Mouse (Mus musculus): ENCODE measurements around the gene Pacrg. TPM values are rescaled to one million over a fixed set of nuclear protein-coding genes. Genes with fewer than 3 reads are reported as not detected.

Pacrg gene
- polyA plus RNA-seq, 1 experiment from 2014 or later: 0.57 TPM

DNA sequence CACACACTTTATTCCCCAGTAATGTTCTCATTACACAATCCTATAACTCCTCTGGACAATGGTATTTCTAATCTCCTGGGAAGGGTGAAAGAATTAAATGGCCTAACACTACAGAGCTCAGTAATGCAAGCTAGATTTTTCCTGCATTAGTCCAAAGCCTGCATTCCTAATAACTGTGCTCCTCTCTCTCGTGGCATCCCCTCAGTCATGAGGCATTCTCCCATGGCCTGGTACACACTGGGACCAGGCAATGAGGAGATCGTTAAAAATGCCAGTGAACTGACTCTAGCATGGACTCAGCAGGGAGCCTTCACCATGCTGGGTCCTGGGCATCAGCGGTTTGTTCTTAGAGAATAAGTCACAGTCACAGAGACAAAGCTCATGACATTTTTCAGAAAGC, 256.8 kb downstream of the Pacrg start:
- no peaks in the 10 kb centered on the region for H3K9me3 ChIP-seq (ENCODE audit: control insufficient read depth)
- no peak overlapping the region for H3K9ac ChIP-seq (ENCODE audit: low read depth, low read length)
- no peak for ATAC-seq
- H3K4me1 ChIP-seq (replicated peaks; ENCODE audit: control insufficient read depth, insufficient read depth, low read length): no peaks in the 10 kb centered on the region
- H3K4me2 ChIP-seq (replicated peaks; ENCODE audit: low read depth): no peak overlapping the region
- H3K27me3 ChIP-seq (replicated peaks; ENCODE audit: control insufficient read depth, insufficient read depth, low read length): no peaks in the 10 kb centered on the region
- WGBS: 73% methylated on average over 3 of the region's 3 CpGs
- no peak for TF ChIP-seq CTCF (IDR thresholded peaks at IDR 0.05; ENCODE audit: low read depth)
- no peaks in the 10 kb centered on the region for H3K36me3 ChIP-seq (ENCODE audit: control insufficient read depth, insufficient read depth)
- H3K27ac ChIP-seq (ENCODE audit: low read depth, low read length): no peak overlapping the region
- no peak overlapping the region for H3K4me3 ChIP-seq (ENCODE audit: low read depth, low read length)

DNA sequence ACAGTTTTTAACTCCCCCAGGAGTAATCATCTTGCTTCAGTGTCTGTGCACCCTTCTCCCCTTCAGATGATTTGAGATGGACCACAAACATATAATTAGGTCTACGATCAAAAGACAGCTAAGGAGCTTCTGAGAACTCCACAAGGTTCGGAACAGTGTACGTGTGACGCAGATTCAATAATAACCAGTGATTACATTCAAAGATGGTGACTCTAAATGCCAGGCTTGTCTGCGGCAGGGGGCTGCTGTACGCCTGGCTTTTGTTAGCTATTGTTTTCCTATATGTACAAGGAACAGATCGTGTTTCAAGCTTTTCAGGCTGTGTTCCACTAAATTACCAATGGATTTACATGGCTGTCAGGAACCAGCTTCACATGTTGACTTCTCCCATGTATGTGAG, 264.8 kb downstream of the Pacrg start:
- Histone ChIP-seq H3K36me3 (ENCODE audit: control insufficient read depth, insufficient read depth) (no peaks in the 10 kb centered on the region), H3K4me3 (ENCODE audit: low read depth, low read length) (no peak overlapping the region), H3K27me3 (replicated peaks; ENCODE audit: control insufficient read depth, insufficient read depth, low read length) (no peaks in the 10 kb centered on the region), H3K9ac (ENCODE audit: low read depth, low read length) (no peak overlapping the region), H3K27ac (ENCODE audit: low read depth, low read length) (no peak overlapping the region), H3K9me3 (ENCODE audit: control insufficient read depth) (no peaks in the 10 kb centered on the region), H3K4me1 (replicated peaks; ENCODE audit: control insufficient read depth, insufficient read depth, low read length) (no peaks in the 10 kb centered on the region), H3K4me2 (replicated peaks; ENCODE audit: low read depth) (no peak overlapping the region)
- 85% methylated on average over 7 of the region's 7 CpGs for WGBS
- ATAC-seq: no peak
- TF ChIP-seq CTCF (IDR thresholded peaks at IDR 0.05; ENCODE audit: low read depth): no peak

DNA sequence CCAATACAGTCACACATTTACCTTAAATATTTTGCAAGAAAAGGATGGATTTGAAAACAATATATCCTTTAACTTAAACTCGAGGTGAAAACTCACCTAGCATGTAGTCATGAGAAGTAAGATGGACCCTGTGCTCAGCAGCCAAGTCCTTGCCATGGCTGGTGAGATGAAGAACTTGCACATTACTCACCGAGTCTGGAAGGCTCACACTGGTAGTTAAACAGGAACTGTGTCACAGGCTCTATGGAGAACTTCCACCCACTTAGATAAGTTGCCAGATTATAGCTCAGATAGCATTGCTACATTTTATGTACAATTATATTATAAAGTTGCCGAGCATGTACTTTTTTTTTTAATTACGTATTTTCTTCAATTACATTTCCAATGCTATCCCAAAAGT, 267.7 kb downstream of the Pacrg start:
- Histone ChIP-seq H3K4me3 (ENCODE audit: low read depth, low read length) (no peak overlapping the region), H3K27me3 (replicated peaks; ENCODE audit: control insufficient read depth, insufficient read depth, low read length) (no peaks in the 10 kb centered on the region), H3K4me1 (replicated peaks; ENCODE audit: control insufficient read depth, insufficient read depth, low read length) (no peaks in the 10 kb centered on the region), H3K36me3 (ENCODE audit: control insufficient read depth, insufficient read depth) (no peaks in the 10 kb centered on the region), H3K4me2 (replicated peaks; ENCODE audit: low read depth) (no peak overlapping the region), H3K9me3 (ENCODE audit: control insufficient read depth) (no peaks in the 10 kb centered on the region), H3K27ac (ENCODE audit: low read depth, low read length) (no peak overlapping the region), H3K9ac (ENCODE audit: low read depth, low read length) (no peak overlapping the region)
- no peak for ATAC-seq
- TF ChIP-seq CTCF (IDR thresholded peaks at IDR 0.05; ENCODE audit: low read depth): no peak
- 76% methylated on average over 4 of the region's 4 CpGs for WGBS

DNA sequence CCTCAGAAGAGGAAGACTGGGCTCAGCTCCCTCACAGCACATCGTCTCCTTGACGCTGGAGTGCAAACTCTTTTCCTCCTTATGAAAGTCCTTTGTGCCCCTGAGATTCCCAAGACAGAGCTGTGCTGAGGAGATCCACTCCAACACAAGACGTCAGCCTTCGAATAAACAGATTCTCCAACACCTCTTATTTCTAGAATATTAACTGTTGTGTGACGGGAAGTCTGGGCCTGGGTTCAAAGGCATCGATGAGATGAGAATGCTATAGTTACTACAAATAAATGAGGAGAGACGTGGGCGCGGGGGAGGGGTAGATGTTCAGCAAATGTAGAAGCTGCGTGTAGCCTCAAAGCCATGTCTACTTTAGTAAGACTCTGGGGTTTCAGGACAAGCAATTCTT, 270.8 kb downstream of the Pacrg start:
- H3K9ac ChIP-seq (ENCODE audit: low read depth, low read length): no peak overlapping the region
- no peak overlapping the region for H3K27ac ChIP-seq (ENCODE audit: low read depth, low read length)
- H3K4me2 ChIP-seq (replicated peaks; ENCODE audit: low read depth): no peak overlapping the region
- ATAC-seq: no peak
- H3K4me1 ChIP-seq (replicated peaks; ENCODE audit: control insufficient read depth, insufficient read depth, low read length): no peaks in the 10 kb centered on the region
- H3K27me3 ChIP-seq (replicated peaks; ENCODE audit: control insufficient read depth, insufficient read depth, low read length): no peaks in the 10 kb centered on the region
- H3K9me3 ChIP-seq (ENCODE audit: control insufficient read depth): no peaks in the 10 kb centered on the region
- no peak overlapping the region for H3K4me3 ChIP-seq (ENCODE audit: low read depth, low read length)
- no peak for TF ChIP-seq CTCF (IDR thresholded peaks at IDR 0.05; ENCODE audit: low read depth)
- 76% methylated on average over 10 of the region's 10 CpGs for WGBS
- H3K36me3 ChIP-seq (ENCODE audit: control insufficient read depth, insufficient read depth): no peaks in the 10 kb centered on the region

DNA sequence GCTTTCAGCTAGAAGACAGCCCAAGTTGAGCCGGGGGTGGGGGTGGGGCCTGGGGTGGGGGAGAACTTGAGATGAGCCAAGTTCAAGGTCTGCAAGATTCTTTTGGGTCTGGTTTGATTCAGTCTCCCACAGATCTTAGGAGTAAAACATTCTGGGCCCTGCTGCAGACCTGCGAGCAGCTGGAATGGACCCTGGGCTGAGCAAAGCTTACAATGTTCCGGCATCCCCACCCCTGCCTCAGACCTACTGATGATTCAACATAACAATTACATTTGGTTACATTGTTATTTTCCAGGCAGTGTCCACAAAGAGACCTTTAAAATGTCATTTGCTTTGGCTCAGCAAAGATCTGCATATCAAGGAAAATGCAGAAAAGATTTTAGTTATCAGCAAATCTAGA, 272.7 kb downstream of the Pacrg start:
- no peaks in the 10 kb centered on the region for H3K4me1 ChIP-seq (replicated peaks; ENCODE audit: control insufficient read depth, insufficient read depth, low read length)
- 87% methylated on average over 3 of the region's 3 CpGs for WGBS

DNA sequence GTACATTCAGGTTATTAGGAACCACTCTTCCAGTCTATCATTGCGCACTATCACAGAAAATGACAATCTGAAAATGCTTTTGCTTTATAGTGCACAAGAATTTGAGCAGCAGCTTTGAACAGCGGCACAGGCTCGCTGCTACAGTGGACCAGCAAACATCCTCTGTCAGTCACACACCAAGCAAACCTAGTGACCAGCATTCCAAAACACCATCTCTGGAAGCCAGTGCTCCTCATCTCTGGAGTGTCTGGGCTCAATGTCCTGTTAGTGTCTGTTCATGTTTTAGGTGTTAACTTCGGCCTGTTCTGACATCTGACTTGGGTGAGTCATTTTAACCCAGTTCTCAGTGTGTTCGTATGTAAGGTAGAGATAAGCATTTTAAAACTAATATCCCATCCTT, 275.9 kb downstream of the Pacrg start:
- no peak for TF ChIP-seq CTCF (IDR thresholded peaks at IDR 0.05; ENCODE audit: low read depth)
- ATAC-seq: no peak
- H3K9ac ChIP-seq (ENCODE audit: low read depth, low read length): no peak overlapping the region
- H3K36me3 ChIP-seq (ENCODE audit: control insufficient read depth, insufficient read depth): no peaks in the 10 kb centered on the region
- no peak overlapping the region for H3K4me3 ChIP-seq (ENCODE audit: low read depth, low read length)
- H3K27me3 ChIP-seq (replicated peaks; ENCODE audit: control insufficient read depth, insufficient read depth, low read length): no peaks in the 10 kb centered on the region
- H3K4me2 ChIP-seq (replicated peaks; ENCODE audit: low read depth): no peak overlapping the region
- no peak overlapping the region for H3K27ac ChIP-seq (ENCODE audit: low read depth, low read length)
- H3K9me3 ChIP-seq (ENCODE audit: control insufficient read depth): no peaks in the 10 kb centered on the region
- H3K4me1 ChIP-seq (replicated peaks; ENCODE audit: control insufficient read depth, insufficient read depth, low read length): no peaks in the 10 kb centered on the region
- 91% methylated on average over 5 of the region's 5 CpGs for WGBS

More for the DNA sequence above, 272.7 kb downstream of the Pacrg start:
- ATAC-seq: no peak
- Histone ChIP-seq H3K27ac (ENCODE audit: low read depth, low read length) (no peak overlapping the region), H3K4me3 (ENCODE audit: low read depth, low read length) (no peak overlapping the region), H3K9ac (ENCODE audit: low read depth, low read length) (no peak overlapping the region), H3K9me3 (ENCODE audit: control insufficient read depth) (no peaks in the 10 kb centered on the region), H3K36me3 (ENCODE audit: control insufficient read depth, insufficient read depth) (no peaks in the 10 kb centered on the region), H3K27me3 (replicated peaks; ENCODE audit: control insufficient read depth, insufficient read depth, low read length) (no peaks in the 10 kb centered on the region), H3K4me2 (replicated peaks; ENCODE audit: low read depth) (no peak overlapping the region)
- no peak for TF ChIP-seq CTCF (IDR thresholded peaks at IDR 0.05; ENCODE audit: low read depth)

DNA sequence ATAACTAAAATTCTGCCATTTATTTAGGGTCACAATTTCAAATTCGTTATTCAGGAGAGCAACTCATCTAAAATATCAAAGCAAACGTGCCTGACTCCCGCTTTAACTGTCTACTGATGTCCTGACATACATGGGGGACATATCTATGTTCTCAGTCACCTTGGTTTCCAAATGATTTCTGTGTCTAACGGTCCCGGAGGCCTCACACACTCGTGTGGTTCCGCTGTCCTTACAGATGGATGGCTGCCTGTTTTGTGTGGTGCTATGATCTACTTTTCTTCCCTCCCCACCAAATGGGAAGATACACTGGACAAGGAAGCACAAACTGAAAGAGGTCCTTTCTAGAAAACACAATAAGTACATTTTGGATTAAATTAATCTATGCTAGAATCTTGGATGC, 277.2 kb downstream of the Pacrg start:
- Histone ChIP-seq H3K4me3 (ENCODE audit: low read depth, low read length) (no peak overlapping the region), H3K9ac (ENCODE audit: low read depth, low read length) (no peak overlapping the region), H3K36me3 (ENCODE audit: control insufficient read depth, insufficient read depth) (no peaks in the 10 kb centered on the region), H3K4me1 (replicated peaks; ENCODE audit: control insufficient read depth, insufficient read depth, low read length) (no peaks in the 10 kb centered on the region), H3K27ac (ENCODE audit: low read depth, low read length) (no peak overlapping the region), H3K4me2 (replicated peaks; ENCODE audit: low read depth) (no peak overlapping the region), H3K9me3 (ENCODE audit: control insufficient read depth) (no peaks in the 10 kb centered on the region), H3K27me3 (replicated peaks; ENCODE audit: control insufficient read depth, insufficient read depth, low read length) (no peaks in the 10 kb centered on the region)
- ATAC-seq: no peak
- WGBS: 88% methylated on average over 7 of the region's 7 CpGs
- TF ChIP-seq CTCF (IDR thresholded peaks at IDR 0.05; ENCODE audit: low read depth): no peak
